Mouse (Mus musculus): ENCODE data around the gene Akap13. TPM values are rescaled to one million over a fixed set of nuclear protein-coding genes. Genes with fewer than 3 reads are reported as not detected.

Akap13 gene
- total RNA-seq, 2 experiments from 2014 or later, result 53.2 to 75.9 TPM

- Histone ChIP-seq H3K4me3 (no peak overlapping the region), H3K27ac (peak overlapping the region; percentile 31; the same call in 1 of the 2 replicates)
- no peak for DNase-seq
- intact Hi-C loops (cut with DNase I), result loop anchor here (5.0 kb wide), 1 partner anchor 422 kb away; no protein-coding TSS in a partner anchor
- no peak for TF ChIP-seq CTCF (IDR thresholded peaks at IDR 0.05)
Measured at GRCm38 (mm10) chr7:75559119-75559518, 103.8 kb downstream of the Akap13 start.

GRCm38 (mm10) chr7:75559915-75560314 lies 104.6 kb downstream of the Akap13 start:
- no peak for TF ChIP-seq CTCF (IDR thresholded peaks at IDR 0.05)
- H3K4me3 ChIP-seq, result no peak overlapping the region
- no peak for DNase-seq
- intact Hi-C loops (cut with DNase I), result loop anchor here (5.0 kb wide), 1 partner anchor 423 kb away; no protein-coding TSS in a partner anchor
- no peak overlapping the region for H3K27ac ChIP-seq

- Histone ChIP-seq H3K27ac (no peak overlapping the region), H3K4me3 (no peak overlapping the region)
- intact Hi-C loops (cut with DNase I), result no loop called here
- no peak for TF ChIP-seq CTCF (IDR thresholded peaks at IDR 0.05)
- DNase-seq, result peak; percentile 25
Measured at GRCm38 (mm10) chr7:75560566-75560965, 105.2 kb downstream of the Akap13 start.

GRCm38 (mm10) chr7:75561134-75561533 lies 105.8 kb downstream of the Akap13 start:
- no peak for TF ChIP-seq CTCF (IDR thresholded peaks at IDR 0.05)
- H3K4me3 ChIP-seq, result no peak overlapping the region
- no peak overlapping the region for H3K27ac ChIP-seq
- no peak for DNase-seq
- intact Hi-C loops (cut with DNase I), result no loop called here

- no peak for DNase-seq
- intact Hi-C loops (cut with DNase I), result loop anchor here (5.0 kb wide), 1 partner anchor 114 kb away; no protein-coding TSS in a partner anchor
- H3K4me3 ChIP-seq, result no peak overlapping the region
- no peak for TF ChIP-seq CTCF (IDR thresholded peaks at IDR 0.05)
- H3K27ac ChIP-seq, result no peak overlapping the region
Measured at GRCm38 (mm10) chr7:75568276-75568675, 112.9 kb downstream of the Akap13 start.

GRCm38 (mm10) chr7:75568883-75569282 lies 113.5 kb downstream of the Akap13 start:
- intact Hi-C loops (cut with DNase I), result loop anchor here (5.0 kb wide), 1 partner anchor 113 kb away; no protein-coding TSS in a partner anchor
- no peak overlapping the region for H3K27ac ChIP-seq

GRCm38 (mm10) chr7:75570218-75570617 lies 114.9 kb downstream of the Akap13 start:
- TF ChIP-seq CTCF (IDR thresholded peaks at IDR 0.05), result no peak
- Histone ChIP-seq H3K27ac (no peak overlapping the region), H3K4me3 (no peak overlapping the region)
- DNase-seq, result no peak
- intact Hi-C loops (cut with DNase I), result loop anchor here (10.0 kb wide), 1 partner anchor 145 kb away; no protein-coding TSS in a partner anchor

More at GRCm38 (mm10) chr7:75568883-75569282, 113.5 kb downstream of the Akap13 start:
- peak; percentile 70 for TF ChIP-seq CTCF (IDR thresholded peaks at IDR 0.05)
- H3K4me3 ChIP-seq, result no peak overlapping the region
- no peak for DNase-seq

- Histone ChIP-seq H3K4me3 (no peak overlapping the region), H3K27ac (peak overlapping the region; percentile 10; the same call in 1 of the 2 replicates)
- TF ChIP-seq CTCF (IDR thresholded peaks at IDR 0.05), result no peak
- intact Hi-C loops (cut with DNase I), result loop anchor here (10.0 kb wide), 1 partner anchor 144 kb away; no protein-coding TSS in a partner anchor
- DNase-seq, result no peak
Measured at GRCm38 (mm10) chr7:75571078-75571477, 115.7 kb downstream of the Akap13 start.

- H3K4me3 ChIP-seq, result no peak overlapping the region
- intact Hi-C loops (cut with DNase I), result loop anchor here (10.0 kb wide), 1 partner anchor 143 kb away; no protein-coding TSS in a partner anchor
- no peak for TF ChIP-seq CTCF (IDR thresholded peaks at IDR 0.05)
- H3K27ac ChIP-seq, result no peak overlapping the region
- no peak for DNase-seq
Measured at GRCm38 (mm10) chr7:75572127-75572526, 116.8 kb downstream of the Akap13 start.

GRCm38 (mm10) chr7:75575120-75575649 lies 119.9 kb downstream of the Akap13 start:
- intact Hi-C loops (cut with DNase I), result loop anchor here (10.0 kb wide), 1 partner anchor 140 kb away; no protein-coding TSS in a partner anchor
- H3K4me3 ChIP-seq, result peak overlapping the region; percentile 50
- peak overlapping the region; percentile 84 for H3K27ac ChIP-seq
- no peak for TF ChIP-seq CTCF (IDR thresholded peaks at IDR 0.05)
- DNase-seq, result peak; percentile 30

- intact Hi-C loops (cut with DNase I), result loop anchor here (10.0 kb wide), 1 partner anchor 139 kb away; no protein-coding TSS in a partner anchor
- TF ChIP-seq CTCF (IDR thresholded peaks at IDR 0.05), result no peak
- Histone ChIP-seq H3K4me3 (no peak overlapping the region; the same call in 1 of the 2 replicates), H3K27ac (peak overlapping the region; percentile 84)
- DNase-seq, result no peak
Measured at GRCm38 (mm10) chr7:75575800-75576585, 120.7 kb downstream of the Akap13 start.

GRCm38 (mm10) chr7:75576851-75577250 lies 121.5 kb downstream of the Akap13 start:
- TF ChIP-seq CTCF (IDR thresholded peaks at IDR 0.05), result no peak; the same call in 1 of the 2 replicates
- peak overlapping the region; percentile 84; the same call in 1 of the 2 replicates for H3K27ac ChIP-seq
- no peak for DNase-seq
- H3K4me3 ChIP-seq, result no peak overlapping the region
- intact Hi-C loops (cut with DNase I), result loop anchor here (10.0 kb wide), 1 partner anchor 138 kb away; no protein-coding TSS in a partner anchor

Data from gastrocnemius, adult 2 months (tissue).